Mouse (Mus musculus): Measurements from ENCODE around the gene Arhgap44.
A peak's percentile ranks its signal among the peaks of the same experiment; 100 is the strongest.

Arhgap44 gene

GRCm38 (mm10) chr11:65162767-65163120 lies at the start of gene Arhgap44:
TSS of gene Arhgap44 (minus strand) at chr11:65162961.
- no peak for DNase-seq (ENCODE audit: low read depth)

DNA sequence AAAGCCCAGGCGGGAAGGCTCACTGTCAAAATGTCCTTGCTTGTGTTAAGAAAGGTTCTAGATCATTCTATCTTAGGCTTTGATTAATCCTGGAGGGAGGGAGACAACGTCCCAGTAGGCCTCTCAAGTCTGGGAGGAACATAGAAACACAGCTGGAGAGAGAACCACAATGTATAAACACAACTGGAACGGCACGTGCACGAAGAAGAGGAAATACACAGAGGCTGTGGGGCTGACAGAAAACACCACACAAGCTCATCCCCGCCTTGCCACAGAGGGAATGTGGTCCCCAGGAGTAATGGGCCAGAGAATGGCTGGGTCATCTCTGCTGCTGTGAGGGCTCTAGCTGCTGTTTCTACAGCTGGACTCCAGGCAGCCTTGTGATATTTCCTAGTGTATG lies 48.9 kb upstream of the Arhgap44 start:
- no peak for DNase-seq (ENCODE audit: low read depth)

DNA sequence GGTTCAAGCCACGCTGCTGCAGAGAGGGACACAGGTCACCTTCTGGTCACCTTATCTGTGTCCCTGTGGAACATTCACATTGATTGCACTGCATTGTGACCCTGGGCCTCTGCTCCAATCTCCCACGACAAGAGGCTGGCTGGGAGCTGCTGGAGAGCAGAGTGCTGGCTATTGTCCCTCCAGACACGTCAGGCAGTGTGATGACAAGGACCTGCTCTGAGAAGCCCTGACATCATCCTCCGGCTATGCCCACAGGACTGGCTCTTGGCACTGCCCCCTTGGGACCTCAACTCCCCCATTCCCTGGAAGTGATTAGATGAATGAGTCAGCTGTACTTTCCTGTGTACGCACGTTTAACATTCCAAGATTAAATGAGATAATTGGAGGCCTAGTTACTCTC lies 46.7 kb upstream of the Arhgap44 start:
- DNase-seq (ENCODE audit: low read depth), result no peak

DNA sequence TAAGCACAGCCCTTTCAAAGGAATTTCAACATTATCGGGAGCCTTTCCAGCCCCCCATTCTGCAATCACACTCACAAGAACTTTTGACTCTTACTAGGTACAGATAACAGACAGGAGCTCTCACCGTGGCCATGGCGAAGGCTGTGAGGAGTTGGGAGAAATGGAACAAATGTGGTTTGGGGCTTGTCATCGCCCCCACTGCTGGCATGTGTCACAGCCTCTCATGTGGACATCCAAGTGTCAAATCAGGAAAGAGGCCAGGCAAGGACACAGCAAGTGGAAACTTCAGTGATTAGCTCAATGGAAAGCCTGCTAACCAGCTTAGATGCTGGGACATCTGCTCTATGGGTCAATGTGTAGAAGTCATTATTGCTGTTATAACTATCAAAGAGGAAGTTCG lies 42.5 kb upstream of the Arhgap44 start:
- no peak for DNase-seq (ENCODE audit: low read depth)

DNA sequence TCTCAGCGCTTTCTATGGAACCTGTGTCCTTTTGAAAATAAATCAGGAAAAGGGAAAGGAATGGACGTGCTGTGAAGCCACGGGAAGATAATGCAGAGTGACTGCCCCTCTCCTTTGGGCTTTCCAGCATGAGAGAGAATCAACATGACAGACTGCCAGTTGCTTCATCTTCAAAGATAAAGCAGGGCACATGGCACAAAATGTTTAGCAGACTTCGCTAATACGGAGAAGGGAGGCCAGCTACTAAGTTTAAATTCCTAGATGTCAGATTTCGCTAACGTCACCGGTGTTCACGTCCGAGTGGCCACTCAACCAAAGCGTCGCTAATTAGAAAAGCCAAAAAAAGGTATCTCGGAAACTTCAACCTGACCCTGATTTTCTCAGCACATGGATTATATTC lies 41.9 kb upstream of the Arhgap44 start:
- DNase-seq (ENCODE audit: low read depth), result no peak

- DNase-seq (ENCODE audit: low read depth), result no peak
Measured at GRCm38 (mm10) chr11:65203020-65203419, 40.3 kb upstream of the Arhgap44 start.

DNA sequence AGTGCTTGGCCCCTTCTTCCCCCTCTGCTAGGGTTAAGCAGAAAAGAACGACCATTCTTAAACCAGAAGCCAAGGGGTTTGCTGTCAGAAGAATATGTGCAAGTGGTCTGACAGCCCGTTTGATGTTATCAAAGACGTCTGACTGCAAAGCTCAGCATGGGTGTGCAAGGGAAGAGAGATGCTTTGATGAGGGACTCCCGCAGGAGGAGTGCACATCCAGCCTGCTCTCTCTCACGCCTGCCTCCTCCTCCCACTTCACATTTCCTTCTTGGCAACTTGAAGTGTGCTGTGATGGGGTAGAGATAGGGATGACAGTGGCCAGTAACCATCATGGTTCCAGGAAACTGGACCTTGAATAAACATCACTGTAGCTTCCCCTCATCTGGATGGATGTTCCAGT lies 39.5 kb upstream of the Arhgap44 start:
- no peak for DNase-seq (ENCODE audit: low read depth)

- DNase-seq (ENCODE audit: low read depth), result no peak
Measured at GRCm38 (mm10) chr11:65198026-65198425, 35.3 kb upstream of the Arhgap44 start.

GRCm38 (mm10) chr11:65197280-65197679 lies 34.5 kb upstream of the Arhgap44 start:
- DNase-seq (ENCODE audit: low read depth), result peak; percentile 22

GRCm38 (mm10) chr11:65186974-65187373 lies 24.2 kb upstream of the Arhgap44 start:
- no peak for DNase-seq (ENCODE audit: low read depth)

GRCm38 (mm10) chr11:65185114-65185513 lies 22.4 kb upstream of the Arhgap44 start:
- no peak for DNase-seq (ENCODE audit: low read depth)

- DNase-seq (ENCODE audit: low read depth), result no peak
Measured at GRCm38 (mm10) chr11:65170121-65170750, 7.5 kb upstream of the Arhgap44 start.

DNA sequence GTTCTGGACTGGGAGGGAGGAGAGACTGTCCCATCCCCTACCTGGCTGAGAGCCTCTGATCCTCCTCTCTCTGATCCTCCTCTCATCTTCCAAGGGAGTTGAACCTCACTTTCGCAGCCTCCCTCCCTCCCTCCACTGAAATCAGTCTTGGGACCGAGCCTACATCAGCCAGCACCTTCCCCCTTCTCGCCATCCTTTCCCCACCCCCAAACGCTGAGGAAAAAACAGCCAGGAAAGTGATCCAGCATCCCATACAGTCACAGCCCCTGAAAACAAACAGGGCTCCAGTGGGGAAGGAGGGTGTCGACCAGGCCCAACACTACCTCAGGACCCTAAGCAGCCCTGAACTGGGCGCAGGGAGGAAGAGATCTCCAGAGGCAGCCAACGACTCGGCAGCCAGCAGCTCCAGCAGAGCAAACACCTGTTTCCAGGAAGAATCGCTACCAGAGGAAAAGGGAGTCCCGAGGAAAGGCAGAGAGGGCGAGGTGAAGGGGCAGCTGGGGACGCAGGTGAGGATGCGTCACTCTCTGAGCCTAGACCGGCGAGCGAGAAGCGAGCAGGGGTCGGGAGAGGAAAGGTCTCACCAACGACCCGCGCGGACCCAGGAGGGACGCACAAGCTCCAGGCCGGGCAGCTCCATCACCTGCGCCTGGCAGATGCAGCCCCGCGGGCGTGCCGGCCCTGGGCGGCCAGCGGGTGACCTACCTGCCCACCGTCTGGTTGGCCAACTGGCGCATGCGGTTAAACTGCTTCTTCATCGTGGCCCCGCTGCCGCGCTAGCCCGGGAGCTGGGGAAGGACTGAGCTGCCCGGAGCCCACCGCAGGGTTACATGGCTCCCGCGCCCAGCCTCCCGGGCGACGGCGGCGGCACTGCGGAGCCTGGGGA lies 637 bp downstream of the Arhgap44 start:
- DNase-seq (ENCODE audit: low read depth), result no peak

GRCm38 (mm10) chr11:65160991-65161880 lies 1.5 kb downstream of the Arhgap44 start:
- DNase-seq (ENCODE audit: low read depth), result no peak

DNA sequence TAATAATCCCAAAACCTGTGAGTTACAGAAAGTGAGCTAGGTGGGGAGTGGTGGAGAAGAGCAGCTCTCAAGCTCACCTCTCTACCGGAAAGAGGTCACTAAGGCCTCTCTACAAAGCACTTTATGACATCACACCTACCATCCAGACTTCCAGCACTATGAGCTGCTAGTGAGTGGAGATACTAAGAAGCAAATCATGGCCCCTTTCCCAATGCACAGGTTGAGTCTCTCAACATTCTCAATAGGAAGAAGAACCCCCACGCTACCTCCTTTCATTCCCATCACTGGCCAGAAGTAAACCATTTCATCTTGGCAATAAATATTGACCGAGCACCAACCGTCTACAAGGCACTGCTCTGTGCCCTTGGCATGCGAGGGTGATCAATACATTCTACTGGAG lies 3.0 kb downstream of the Arhgap44 start, which contains the start of gene 1700086D15Rik:
TSS of gene 1700086D15Rik (minus strand) at position 101 of the 400 bp plus-strand sequence.
- DNase-seq (ENCODE audit: low read depth), result no peak

GRCm38 (mm10) chr11:65158658-65158990 lies 4.1 kb downstream of the Arhgap44 start:
- DNase-seq (ENCODE audit: low read depth), result no peak

GRCm38 (mm10) chr11:65157966-65158657 lies 4.6 kb downstream of the Arhgap44 start:
- no peak for DNase-seq (ENCODE audit: low read depth)

DNA sequence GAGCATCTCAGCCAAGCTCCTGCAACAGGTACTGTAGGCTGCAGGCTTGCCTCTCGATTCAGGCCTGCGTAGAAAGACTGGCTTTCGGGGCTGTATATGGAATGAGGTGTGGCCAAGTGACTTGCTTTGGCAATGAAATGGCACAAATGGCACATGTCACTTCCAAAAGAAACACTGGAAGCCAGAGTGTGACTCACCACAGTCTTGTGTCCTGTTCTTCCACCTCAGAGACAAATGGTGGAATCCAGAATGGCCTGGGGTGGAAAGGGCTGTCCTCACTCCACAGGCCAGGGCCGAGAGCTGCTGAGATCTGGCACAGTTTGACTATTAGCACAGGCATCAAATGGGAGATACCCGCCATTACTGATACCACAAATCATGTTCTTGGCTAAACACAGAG lies 9.8 kb downstream of the Arhgap44 start:
- DNase-seq (ENCODE audit: low read depth), result no peak

DNA sequence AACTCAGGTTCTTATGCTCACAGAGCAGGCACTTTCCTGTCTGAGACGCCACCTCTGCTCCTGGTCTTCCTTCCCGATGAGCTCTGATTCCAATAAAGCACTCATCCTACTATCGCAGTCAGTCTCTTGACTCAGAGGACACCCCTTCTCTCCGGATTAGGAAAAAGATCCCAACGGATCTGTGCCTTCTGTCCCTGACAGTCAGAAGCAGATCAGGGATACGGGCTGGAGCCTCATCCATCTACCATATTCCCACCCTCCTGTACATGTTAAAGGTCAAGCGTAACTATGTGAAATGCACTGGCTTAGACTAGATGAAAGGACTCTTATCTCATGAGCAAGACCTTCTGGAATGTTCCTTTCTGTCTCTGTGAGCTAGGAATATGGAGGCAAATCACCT lies 14.3 kb downstream of the Arhgap44 start:
- no peak for DNase-seq (ENCODE audit: low read depth)

DNA sequence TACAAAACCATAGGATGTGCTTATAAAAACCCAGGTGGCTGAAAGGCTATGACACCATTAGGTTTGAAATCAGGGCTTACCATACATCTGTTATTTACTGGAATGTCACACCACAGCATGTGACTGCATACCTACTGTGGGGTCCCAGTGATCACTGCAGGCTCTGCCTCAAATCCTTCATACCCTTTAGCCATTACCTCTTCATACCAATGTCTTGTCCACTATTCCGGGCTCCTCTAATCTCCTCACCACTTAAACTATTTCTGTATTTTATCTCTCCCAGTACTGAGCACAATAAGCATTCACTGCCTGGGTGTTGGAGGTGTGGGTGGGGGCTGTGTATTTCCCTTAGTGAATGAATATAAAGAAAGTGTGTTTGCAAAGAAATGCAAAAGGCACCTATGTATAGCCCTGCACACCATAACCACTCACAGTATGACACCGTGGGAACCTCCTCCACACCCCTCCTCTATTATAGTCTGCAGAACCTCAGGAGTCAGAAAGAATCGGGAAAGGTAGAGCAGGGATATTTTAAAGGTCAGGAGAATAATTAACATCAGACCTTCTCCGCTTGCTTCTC lies 19.8 kb downstream of the Arhgap44 start:
- no peak for DNase-seq (ENCODE audit: low read depth)

DNA sequence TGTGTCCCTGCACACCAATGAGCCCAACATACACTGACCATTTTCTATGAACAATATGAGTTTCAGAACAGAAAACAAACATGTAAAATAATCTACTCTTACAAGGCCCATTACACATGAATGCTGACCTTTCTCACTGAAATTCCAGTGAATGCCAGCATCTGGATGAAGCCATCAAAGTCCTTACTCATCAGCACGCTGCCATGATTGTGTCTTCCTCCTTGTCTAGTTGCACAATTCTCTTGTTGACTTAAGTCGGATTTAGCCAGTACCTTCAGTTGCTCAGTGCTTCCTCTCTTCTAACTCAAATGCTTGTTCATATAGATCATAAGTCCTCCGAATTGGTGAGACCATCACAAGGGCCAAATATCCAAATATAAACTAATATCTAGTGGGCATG lies 23.7 kb downstream of the Arhgap44 start:
- DNase-seq (ENCODE audit: low read depth), result no peak

Data from c-Kit-positive CD71-positive TER-119-negative erythroid progenitor cells, embryonic 14.5 days (primary cell).